Mouse (Mus musculus) B cell, adult 2 months (primary cell): ENCODE measurements around the gene Ndst2.

ENCODE experiments used
- DNase-seq, 2 experiments: peaks; one replicate each; pipeline ENCODE4 v3.0.0; 2022

The Ndst2 gene

DNA sequence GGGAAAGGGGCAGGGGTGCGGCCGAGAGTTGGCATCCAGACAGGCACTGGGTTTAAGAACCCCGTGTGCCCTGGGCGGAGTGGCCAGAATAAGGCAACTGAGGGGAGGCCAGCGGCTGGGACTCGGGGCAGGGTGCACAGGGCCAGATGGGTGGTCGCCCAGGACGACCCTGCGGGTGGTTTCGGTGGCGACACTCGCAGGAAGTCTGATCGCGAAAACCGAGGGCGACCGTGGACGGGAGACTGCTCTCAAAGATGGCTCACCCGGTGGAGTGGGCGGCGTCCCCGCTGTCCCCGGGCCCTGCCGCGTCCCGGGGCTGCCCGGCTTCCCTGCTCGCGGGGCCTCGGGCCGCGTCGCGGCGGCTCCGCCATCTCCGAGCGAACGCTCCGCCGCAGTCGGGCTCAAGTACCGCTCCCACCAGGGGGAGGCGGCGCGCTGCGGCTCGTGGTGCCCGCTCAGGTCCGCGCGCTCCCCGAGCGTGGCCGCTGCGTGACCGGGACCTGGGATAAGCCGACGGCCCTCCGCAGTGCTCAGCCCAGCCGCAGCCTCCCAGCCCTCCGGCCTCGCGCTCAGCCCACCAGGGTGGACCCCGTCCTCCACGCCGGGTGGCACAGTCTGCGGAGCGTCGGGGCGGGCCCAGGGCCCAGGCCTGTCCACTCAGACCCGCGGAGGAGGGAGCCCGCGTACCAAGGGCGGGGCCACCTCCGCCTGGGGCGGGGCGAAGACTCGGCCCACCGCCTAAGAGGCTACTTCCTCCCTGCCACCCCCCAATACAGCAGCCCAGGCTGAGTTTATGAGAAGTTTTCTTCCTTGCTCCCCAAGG is at the start of gene Ndst2:
Ndst2 (minus strand) TSS at position 611 of the 823 bp plus-strand sequence.
- peak; percentile 91 to 92 for DNase-seq

DNA sequence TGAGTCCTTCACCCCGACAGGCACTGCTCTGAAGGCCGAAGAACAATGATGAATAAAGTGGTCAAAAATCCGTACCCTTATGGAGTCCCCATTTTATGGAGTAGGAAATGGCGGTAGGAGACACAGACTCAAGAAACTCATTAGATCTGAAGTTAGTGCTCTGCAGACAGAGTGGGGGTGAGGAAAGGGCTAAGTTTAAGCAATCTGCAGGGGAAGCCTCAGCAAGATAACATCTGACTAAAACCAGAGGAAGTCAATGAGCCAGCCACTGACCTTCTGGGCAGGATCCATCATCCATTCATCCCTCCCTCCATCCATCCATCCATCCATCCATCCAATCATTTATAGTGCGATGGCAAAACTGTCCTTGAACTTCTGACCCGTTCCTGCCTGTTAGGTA is 49.2 kb upstream of the Ndst2 start:
- no peak for DNase-seq

DNA sequence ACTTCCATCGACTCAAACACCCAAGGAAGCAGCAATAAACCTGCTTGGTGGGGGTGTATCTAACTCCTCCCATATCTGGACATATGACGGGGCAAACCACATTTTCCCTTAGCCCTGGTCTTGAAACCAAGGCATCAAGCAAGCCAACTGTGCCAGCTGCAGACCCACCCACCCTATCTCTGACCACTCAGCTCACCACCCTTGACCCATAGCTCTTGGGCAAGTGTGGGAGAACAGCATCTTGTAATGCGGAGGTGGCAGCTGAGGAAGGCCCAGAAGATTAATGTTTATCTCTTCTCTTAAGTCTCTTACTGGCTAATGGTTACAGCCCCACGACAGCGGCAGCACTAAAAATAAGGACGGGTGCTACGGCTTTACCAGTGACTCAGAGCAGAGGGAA is 48.5 kb upstream of the Ndst2 start:
- no peak for DNase-seq

DNA sequence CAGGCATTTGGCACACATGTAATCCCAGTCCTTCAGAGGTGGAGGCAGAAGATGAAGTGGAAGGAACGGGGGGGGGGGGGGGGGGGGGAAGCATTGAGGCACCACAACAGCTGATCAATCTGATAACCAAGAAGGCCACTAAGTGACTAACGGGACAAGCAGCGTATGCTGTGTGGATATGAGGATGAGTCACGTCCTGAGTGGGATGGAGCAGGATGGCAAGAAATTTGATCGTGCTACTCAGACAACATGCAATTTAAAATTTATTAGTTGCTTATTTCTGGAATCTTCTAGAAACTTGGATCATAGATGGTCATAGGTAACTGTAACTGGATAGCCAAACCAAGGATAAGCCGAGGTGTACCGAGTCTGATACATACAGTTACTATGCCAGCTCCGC is 45.9 kb upstream of the Ndst2 start:
- no peak for DNase-seq

DNA sequence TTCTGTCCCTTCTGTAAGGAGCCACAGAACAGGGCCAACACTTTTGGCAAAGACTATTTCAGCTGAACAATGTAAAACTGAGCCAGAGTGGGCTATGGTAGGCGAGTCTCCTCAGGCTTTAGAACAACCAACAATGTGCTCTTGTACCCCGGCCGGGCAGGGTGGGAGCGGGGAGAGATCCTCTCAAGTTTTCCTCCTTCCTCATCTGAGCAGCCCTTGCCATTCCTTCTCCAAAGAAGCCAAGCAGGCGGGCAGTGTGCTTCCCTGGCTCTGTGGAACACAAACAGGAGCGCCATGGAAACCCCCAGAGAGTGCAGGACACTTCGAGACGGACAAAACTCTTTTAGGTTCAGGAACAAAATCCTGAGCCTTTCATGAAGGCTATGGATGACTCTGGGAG is 44.1 kb upstream of the Ndst2 start:
- DNase-seq: no peak

DNA sequence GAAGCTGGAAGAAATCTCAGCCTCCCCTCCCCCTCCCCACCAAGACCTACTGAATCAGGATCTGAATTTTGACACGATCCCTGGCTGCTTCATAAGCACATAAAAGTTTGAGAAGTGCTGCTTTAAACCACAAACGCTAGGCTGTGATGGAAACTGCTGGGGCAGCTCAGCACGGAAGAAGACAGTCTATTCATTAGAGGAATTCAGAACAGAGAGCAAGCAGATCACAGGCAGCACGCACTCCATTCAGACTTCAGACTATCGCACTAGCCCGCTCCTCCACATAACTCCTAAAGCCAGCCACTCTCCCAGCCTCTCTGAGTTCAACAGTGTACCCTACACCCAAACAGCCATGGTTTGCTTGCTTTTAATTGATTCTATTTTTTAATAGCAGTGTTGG is 41.3 kb upstream of the Ndst2 start:
- no peak for DNase-seq

DNA sequence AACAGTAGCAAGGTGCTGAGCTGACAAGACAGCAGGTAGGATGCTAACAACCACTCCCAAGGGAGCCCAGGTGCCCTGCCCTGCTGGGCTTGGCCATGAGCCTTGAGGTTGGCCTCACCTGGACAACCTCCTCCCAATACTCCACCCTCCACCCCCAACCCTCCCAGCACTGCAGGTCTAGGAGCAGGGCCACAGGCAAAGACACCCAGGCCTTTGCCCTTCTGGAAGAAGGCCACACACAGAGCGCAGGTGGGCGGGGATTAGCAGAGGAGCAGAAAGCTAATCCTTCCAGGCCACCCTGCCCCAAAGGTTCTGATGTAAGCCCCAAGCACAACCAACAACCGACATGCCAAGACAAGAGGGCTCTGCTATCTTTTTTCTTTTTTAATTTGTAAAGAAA is 39.0 kb upstream of the Ndst2 start:
- DNase-seq: no peak

DNA sequence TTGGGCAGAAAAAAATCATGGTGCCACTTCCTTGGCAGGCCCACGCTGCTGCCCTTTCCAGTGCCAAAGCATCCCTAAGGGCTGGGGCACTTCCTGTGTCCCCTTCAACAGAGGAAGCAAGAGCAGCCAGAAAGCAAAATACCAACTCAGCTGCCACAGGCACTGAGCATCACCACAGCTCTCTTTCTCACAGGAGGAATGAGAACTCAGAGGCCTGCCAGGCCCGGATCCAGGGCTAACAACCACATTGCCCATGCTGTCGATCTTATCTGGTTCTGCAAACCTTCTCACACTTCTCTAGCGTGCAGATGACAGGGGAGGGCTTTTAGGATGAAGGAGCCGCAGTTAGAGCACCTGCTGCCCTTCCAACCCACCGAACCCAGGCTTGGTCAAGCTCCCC is 38.4 kb upstream of the Ndst2 start:
- DNase-seq: no peak

DNA sequence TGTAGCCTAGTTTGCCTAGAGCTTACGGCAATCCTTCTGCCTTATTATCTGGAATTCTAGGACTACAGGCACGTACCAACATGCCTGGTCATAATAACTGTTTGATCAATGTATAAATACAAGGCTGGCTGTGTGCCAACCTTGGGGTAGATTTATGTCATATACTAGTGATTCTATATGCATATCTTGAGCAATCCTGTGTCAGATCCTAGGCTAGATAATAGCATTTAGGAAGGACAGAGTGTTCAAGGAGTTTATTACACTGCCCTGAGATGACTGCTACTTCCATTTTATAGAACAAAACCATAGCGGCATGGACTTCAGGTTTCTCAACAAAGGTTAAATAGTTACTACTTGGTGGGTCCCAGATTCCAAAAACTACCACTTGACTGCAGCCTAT is 37.6 kb upstream of the Ndst2 start:
- DNase-seq: no peak

DNA sequence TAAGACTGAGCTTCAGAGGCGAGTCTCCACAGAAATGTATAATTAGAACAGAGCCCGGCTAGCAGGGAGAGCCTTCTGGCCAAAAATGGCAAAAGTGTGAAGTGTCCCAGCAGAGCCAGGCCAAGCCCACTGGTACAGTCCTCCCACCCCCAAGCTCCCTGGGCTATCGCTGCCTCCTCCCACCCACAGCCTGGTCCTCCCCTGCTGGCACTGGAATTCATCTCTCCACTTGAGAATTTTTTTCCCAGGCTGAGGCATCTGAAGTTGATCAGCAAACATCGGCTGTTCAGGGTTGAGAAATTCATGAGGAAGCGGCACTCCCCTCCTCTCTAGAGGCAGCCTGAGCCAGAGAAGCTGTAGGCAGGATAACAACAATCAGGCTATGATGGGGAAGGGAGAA is 34.2 kb upstream of the Ndst2 start:
- DNase-seq: no peak

DNA sequence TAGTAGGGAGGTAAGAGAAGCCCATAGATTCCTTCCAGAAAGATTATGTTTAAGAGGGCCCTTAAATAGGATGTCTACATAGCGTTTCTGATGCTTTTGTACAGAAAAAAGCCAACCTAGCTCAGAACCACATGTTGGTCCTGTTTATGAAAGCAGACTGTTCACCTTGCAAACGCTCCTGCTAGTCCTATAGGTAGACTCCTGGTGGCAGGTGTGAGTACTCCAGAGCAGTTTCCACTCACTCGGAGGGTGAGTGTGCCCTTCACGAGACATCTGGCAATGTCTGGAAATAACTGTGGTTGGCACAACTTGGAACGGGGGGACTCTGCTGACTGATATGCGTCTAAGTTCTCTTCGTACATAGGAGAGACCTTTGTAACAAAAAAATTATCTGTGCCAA is 33.6 kb upstream of the Ndst2 start:
- no peak for DNase-seq

DNA sequence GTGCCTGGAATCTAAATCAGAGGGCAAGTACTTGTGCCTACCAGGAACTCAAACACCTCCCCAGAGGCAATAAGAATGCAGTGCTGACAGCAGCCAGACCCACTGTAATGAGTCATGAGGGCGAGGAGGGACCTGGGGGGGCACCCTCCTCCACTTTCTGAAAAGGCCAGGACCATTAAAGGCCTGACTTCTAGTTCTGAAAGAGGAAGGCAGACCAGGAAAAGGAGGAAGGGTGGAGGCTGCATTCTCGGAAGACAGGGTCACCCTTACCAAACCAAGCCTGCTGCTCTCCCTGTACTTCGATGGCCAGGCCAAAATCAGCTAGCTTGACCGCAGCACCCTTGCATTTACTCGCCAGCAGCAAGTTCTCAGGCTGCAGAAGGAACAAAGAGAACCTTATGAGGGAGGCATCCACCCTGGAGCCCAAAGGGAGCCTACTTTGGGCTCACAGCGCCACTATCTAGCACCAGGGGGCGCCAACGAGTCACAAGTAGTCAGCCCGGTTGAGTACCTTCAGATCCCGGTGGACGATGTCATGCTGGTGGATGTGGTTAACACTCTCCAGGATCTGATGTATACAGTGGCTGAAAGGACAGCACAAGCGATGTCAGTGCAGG is 31.4 kb upstream of the Ndst2 start:
- DNase-seq: peak; percentile 90

DNA sequence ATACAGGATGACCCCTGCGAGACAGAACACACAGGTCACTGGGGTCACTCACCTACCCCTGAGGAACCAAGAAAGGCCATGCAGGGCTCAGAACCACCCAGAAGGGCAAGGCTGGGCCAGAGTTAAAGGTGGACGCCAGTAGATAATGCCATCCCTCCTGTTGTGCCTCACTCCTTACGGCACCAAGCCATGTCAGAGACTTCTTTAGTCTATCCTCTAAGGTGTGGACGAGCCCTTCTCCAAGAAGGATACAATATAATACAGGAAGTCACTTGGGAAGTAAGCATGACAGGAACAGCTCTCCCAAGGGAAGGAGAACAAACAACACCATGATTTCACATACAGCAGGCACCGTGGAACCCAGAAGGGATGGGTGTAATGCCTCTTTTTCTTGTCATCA is 30.6 kb upstream of the Ndst2 start:
- no peak for DNase-seq

DNA sequence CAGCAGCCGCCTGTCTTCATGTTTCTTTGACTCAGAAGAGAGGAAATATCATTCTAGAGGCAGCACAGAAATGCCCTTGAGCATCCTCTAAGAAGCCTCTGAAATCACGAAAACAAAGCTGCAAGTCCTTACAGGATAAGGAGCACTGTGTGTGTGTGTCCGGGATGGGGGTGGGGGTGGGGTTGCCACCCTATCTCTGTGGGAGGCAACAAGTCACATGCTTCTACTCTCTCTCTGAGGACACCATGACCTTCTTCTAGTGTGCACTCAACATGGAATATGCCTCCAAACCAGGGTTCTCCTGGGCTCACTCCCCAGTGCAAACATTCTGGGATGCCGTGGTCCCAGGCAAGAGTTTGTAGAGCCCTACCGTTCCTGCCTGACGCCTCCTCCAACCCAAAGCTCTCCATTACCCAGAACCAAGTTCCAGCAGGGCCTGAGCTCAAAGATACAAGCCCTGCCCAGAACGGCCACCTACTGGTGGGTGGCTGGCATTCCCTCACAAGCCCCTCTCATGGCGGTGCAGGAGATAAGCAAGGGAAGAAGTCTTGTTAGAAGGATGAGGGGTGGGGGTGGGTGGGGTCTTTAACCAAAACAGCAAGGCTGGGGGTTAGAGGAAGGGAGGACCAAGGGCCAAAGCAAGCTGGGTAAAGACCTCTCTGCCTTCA is 24.5 kb upstream of the Ndst2 start:
- no peak for DNase-seq

DNA sequence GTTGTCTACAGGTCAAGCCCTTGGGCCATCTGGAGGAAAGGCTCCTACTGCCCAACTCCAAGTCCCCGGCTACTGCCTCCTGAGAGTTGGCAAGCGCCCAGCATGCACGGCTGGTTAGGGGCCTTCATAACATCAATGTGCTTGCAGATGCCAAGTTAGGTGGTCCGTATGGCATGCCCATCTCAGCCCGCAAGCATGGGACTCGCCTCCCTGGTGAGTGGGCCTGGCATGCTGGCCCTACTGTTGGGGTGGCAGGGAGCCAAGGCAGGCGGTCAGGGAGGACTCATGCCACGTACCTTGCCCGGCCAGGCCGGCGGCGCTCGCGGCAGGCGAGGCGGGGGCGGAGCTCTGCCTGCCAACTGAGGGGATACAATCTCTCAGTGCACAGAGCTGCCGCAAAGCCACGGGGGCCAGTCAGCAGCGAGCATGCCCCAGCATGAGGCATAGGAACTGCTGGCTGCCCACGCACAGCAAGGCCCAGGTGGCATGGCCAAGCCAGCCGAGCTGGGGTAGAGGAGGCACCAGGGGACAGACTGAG is 23.1 kb upstream of the Ndst2 start:
- no peak for DNase-seq

DNA sequence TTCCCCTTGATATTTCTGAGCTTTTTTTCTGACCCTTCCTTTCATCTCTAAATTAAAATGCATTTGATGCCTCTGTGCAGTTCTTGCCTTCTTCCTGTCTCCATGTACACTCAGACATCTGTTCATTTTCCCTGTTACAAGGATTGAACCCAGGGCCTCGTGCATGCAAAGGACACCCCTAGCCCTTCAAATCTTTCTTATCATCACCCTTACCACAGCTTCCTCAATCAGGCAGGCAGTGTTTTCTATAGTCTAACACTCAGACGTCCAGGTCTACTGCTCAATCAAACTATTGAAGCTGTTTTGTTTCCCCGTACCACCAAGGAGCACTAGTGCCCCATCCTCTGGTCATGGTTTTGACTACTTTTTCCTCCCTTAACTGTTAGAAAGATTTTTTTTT is 19.4 kb upstream of the Ndst2 start:
- DNase-seq: no peak

DNA sequence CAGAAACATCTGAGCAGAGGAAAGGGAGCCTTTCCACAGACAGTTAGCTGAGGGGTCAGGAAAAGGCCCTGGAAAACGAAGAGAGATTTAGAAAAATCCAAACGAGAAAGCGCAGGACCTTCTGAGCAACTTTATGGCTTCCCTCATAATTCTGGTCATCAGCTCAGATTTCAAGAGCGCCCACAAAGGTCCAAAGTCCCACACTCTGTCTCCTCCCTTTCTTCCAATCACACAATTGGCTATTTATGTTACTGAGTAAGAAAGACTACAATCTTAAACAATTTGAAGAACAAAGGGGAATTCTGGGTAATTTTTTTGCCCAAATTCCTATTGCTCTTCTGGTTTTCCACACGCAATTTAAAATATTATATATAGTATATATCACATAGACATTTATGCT is 16.1 kb upstream of the Ndst2 start:
- DNase-seq: no peak

DNA sequence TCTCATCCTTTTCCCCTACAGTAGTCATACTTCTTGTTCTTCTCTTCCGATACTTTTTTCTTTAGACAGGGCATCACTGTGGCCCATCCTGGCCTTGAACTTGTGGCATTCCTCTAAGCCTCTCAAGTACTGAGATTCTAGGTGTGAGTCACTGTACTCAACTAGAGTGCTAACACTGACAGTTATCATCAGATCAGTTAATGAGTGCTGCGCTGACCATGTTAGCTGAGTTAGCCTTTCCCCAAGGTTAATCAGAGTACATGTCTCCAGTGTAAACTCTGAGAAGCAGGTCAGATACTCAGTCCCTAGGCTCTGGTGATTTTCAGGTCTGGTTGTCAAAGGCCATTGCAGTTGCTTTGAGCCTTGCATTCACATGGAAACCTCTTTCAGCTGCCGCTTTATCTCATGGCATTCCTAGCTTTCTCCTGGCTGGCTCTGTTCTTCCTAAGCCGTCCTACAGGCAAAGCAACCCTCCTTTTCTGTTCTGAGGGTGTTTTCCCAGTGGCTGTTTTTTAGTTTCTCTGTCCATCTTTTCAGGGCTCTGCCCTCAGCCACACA is 15.2 kb upstream of the Ndst2 start:
- no peak for DNase-seq

DNA sequence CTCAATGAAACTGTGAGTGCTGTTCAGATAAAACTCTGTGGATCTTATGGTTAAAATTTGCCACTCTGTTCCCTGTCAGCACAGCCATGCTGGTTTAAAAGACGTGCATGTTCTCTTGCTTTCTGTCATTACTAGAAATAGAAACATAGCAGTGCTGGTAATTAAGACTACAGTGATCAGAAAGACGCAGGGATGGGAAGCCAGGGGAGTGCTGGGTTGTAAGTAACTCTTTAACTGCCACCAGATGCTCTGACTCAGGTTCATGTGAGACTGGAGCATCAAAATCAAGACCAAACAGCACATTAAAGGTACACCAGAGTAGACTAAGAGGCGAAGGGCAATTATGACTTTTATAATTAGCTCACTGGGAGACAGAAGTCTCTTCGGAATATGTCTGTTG is 14.0 kb upstream of the Ndst2 start:
- DNase-seq: no peak

DNA sequence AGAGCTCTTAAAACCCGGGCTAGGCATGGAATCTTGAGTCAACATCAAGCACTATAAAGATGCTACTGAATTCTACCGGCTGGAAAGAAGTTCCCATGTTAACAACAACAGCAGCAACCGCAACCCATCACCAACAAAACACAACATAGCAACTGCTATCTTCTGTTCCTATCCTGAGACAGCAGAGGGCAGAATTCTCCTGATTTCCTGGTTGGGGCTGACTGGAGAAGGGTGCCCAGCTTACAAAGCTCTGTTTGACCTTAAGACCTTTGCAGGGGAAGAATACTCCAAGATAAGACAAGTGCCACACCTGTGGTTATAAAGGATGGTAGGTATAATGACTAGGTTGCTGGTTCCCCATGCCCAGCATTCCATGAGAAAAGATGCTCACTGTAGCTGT is 12.6 kb upstream of the Ndst2 start:
- DNase-seq: no peak

DNA sequence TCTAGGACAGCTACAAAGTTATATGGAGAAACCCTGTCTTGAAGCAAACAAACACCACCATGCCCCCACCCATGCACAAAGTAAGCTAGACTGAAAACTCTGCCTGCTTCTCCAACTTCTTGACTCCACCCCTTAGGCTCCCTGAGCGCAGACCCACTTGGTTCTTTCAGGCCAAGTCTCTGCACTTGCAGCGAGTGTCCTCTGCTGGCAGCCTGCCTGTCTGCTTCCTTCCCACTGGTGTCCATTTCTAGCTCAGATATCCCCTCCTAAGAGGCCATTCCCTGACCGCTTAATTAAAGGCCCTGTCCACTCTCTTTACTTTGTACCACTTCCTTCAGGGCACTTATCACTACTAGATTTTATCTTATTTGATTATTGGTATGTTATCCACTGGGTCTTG is 9.3 kb upstream of the Ndst2 start:
- no peak for DNase-seq

DNA sequence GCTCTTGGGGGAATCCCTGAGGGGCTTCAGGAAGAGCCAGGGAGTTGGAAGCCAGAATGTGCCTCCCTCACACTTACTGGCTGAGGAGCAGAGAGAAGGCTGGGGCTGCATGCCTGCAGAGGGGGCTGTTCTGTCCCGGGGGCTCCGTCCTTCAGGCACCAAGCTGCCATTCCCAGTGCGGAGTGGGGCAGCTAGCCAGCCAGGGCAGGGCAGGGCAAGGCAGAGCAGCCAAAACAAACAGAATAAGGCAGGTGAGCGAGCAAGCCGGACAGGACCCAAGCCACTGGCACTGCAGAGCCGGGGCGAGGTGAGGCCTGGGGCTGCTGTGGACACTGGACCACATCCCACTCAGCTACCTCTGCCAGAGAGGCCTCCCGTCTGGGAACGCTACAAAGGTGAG is 6.9 kb upstream of the Ndst2 start:
- no peak for DNase-seq

DNA sequence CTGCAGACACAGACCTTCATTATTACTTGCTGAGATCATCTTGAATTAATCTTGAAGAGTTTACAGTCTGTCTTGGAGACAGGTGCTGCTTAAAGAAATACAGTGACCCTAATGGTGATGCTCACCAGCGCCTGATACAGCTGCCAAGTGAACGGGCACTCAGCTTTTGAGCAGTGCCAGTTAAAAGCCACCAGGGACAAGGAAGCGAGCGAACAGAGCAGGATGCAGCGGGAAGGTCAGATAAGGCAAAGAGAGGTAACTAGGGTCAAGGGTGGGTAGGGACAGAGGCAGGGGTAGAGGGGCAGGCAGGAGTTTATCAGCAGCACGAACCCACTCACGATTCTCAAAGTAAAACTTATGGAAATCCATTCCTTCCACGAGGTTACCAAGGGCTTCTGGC is 4.1 kb upstream of the Ndst2 start:
- no peak for DNase-seq

DNA sequence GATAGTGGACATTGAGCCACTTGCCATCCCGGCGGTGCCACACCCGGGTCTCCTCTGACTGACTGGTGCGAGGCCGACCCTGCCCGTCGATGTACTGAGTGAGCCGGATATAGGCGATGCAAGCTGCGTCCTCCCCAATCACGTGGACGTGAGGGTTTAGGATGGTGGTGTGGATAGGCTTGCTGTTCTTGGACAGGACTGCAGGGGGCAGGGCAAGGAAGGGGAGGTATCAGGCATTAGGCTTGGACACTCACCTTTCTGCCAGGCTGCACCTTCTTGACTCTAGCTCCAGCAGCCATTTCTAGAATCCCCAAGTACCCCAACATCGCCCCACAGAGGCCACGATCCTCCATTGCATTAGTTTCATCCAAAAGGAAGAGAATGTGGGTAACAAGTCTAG is 2.9 kb upstream of the Ndst2 start:
- peak; percentile 66 to 71 for DNase-seq
